Mouse (Mus musculus): ENCODE data around the gene Gm17026. TPM values are rescaled to one million over a fixed set of nuclear protein-coding genes. Genes with fewer than 3 reads are reported as not detected.
"Not testable (repeated sequence)": the region's sequence is repeated elsewhere in the genome, so short reads cannot be mapped to it uniquely, and the experiment has no call there.

Gene Gm17026
- total RNA-seq (2014; rRNA removed) (not detected in 2 replicates), polyA plus RNA-seq (2015; fragmentation: Nextera tagmentation; extraction: Ambion mirVana) (not detected in 2 replicates)

DNA sequence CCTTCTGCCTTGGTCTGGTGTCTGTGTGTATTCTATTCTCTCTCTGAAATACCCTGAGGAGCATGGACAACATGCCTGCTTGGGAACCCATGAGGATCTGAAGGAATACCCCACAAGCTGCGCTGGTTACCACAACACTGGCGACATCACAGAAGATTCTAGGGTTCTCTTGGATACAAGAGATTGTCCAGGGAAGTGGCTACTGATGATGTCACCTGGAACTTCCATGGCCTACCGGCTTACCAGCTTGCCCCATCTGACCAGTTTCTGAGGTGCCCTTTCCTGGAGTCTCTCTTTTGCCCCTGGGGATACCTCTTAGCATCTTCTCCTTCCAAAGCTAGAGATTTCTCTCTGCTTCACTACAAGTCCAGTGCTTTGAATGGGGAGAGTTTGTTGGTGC lies at the start of gene Gm17026:
Gm17026 (minus strand) TSS at position 101 of the 400 bp plus-strand sequence.
- H3K27ac ChIP-seq (ENCODE audit: low read depth, low read length); H3K9me3 ChIP-seq (ENCODE audit: low read length); ATAC-seq (ENCODE audit: low FRiP score); H3K27me3 ChIP-seq (ENCODE audit: insufficient read depth, low read length); H3K36me3 ChIP-seq (ENCODE audit: insufficient read depth, low read length); DNase-seq (ENCODE audit: low spot score); H3K4me3 ChIP-seq (ENCODE audit: low read depth, low read length); H3K4me1 ChIP-seq (ENCODE audit: insufficient read depth, low read length); H3K4me2 ChIP-seq (ENCODE audit: low read depth, low read length, poor library complexity, severe bottlenecking); H3K9ac ChIP-seq (replicated peaks; ENCODE audit: low read length, poor library complexity, severe bottlenecking): not testable (repeated sequence)
- no CpG with 5 or more reads among the region's 3 CpGs for WGBS

DNA sequence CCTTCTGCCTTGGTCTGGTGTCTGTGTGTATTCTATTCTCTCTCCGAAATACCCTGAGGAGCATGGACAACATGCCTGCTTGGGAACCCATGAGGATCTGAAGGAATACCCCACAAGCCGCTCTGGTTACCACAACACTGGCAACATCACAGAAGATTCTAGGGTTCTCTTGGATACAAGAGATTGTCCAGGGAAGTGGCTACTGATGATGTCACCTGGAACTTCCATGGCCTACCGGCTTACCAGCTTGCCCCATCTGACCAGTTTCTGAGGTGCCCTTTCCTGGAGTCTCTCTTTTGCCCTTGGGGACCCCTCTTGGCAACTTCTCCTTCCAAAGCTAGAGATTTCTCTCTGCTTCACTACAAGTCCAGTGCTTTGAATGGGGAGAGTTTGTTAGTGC lies 37.4 kb upstream of the Gm17026 start, which contains the start of gene Gm9611:
Gm9611 (minus strand) TSS at position 101 of the 400 bp plus-strand sequence.
- DNase-seq (ENCODE audit: low spot score); ATAC-seq (ENCODE audit: low FRiP score); H3K27ac ChIP-seq (ENCODE audit: low read depth, low read length); H3K9ac ChIP-seq (replicated peaks; ENCODE audit: low read length, poor library complexity, severe bottlenecking); H3K36me3 ChIP-seq (ENCODE audit: insufficient read depth, low read length); H3K4me2 ChIP-seq (ENCODE audit: low read depth, low read length, poor library complexity, severe bottlenecking); H3K9me3 ChIP-seq (ENCODE audit: low read length); H3K27me3 ChIP-seq (ENCODE audit: insufficient read depth, low read length); H3K4me1 ChIP-seq (ENCODE audit: insufficient read depth, low read length); H3K4me3 ChIP-seq (ENCODE audit: low read depth, low read length): not testable (repeated sequence)
- no CpG with 5 or more reads among the region's 3 CpGs for WGBS

DNA sequence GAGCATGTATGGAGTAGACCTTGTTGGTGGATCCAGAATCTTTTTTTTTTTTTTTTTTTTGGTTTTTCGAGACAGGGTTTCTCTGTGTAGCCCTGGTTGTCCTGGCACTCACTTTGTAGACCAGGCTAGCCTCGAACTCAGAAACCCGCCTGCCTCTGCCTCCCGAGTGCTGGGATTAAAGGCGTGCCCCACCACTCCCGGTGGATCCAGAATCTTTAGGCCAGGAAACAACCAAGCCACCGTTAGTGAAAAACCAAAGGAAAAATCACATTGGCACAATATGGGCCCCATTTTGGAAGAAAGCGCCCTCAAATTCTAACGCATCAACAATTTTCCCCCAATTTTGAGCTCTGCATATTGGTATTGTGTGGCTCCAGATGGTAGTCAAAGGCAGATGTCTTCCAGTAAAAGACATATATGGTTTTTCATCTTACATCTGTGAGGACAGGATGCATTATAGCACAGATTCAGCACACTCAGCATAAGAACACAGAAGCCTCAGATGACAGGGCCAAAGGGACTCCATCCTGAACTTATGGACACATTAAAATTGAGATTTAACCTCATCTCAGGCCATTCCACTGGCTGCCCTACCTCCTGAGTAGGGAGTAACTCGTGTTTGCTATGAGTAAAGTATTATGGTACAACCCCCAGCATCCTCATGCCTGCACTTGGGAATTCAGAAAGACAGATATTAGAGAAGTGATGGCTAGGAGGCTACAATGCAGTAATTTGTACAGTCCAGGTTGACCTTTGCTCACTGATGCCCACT lies 42.9 kb downstream of the Gm17026 start:
- H3K27me3 ChIP-seq (ENCODE audit: insufficient read depth, low read length); DNase-seq (ENCODE audit: low spot score): not testable (repeated sequence)

More for the DNA sequence above, 42.9 kb downstream of the Gm17026 start:
- not testable (repeated sequence) for ATAC-seq (ENCODE audit: low FRiP score); H3K4me1 ChIP-seq (ENCODE audit: insufficient read depth, low read length); H3K36me3 ChIP-seq (ENCODE audit: insufficient read depth, low read length); H3K4me3 ChIP-seq (ENCODE audit: low read depth, low read length); H3K9ac ChIP-seq (replicated peaks; ENCODE audit: low read length, poor library complexity, severe bottlenecking); H3K4me2 ChIP-seq (ENCODE audit: low read depth, low read length, poor library complexity, severe bottlenecking); H3K9me3 ChIP-seq (ENCODE audit: low read length); H3K27ac ChIP-seq (ENCODE audit: low read depth, low read length)
- WGBS, result 73% methylated on average over 8 of the region's 10 CpGs

Small RNA genes within 50 kb of the gene (microRNA-seq; reads per million reads assigned to microRNA genes)
- not detected for gene Gm25208 (ENCODE audit: borderline number of aligned reads)
- gene Gm25892 (ENCODE audit: borderline number of aligned reads), result not detected

Other genes with a start within 250 kb of the Gm17026 start
- not detected in 2 replicates for gene Gm7951, start 142.7 kb downstream of the Gm17026 start, total RNA-seq (2014; rRNA removed)
- 0.11 TPM in 1 of 2 replicates, not detected in the other for gene Gm7951, start 142.7 kb downstream of the Gm17026 start, polyA plus RNA-seq (2015; fragmentation: Nextera tagmentation; extraction: Ambion mirVana)
- not detected in 2 replicates for gene Gm17027, start 97.4 kb downstream of the Gm17026 start, total RNA-seq (2014; rRNA removed)
- not detected in 2 replicates for gene Gm17027, start 97.4 kb downstream of the Gm17026 start, polyA plus RNA-seq (2015; fragmentation: Nextera tagmentation; extraction: Ambion mirVana)
- gene Gm3573, start 69.3 kb downstream of the Gm17026 start, total RNA-seq (2014; rRNA removed), result not detected in 2 replicates
- gene Gm3573, start 69.3 kb downstream of the Gm17026 start, polyA plus RNA-seq (2015; fragmentation: Nextera tagmentation; extraction: Ambion mirVana), result not detected in 2 replicates
- gene Gm9611, start 37.3 kb upstream of the Gm17026 start, total RNA-seq (2014; rRNA removed), result not detected in 2 replicates
- gene Gm9611, start 37.3 kb upstream of the Gm17026 start, polyA plus RNA-seq (2015; fragmentation: Nextera tagmentation; extraction: Ambion mirVana), result not detected in 2 replicates
- not detected in 2 replicates for gene Gm7995, start 50.2 kb upstream of the Gm17026 start, total RNA-seq (2014; rRNA removed)
- gene Gm7995, start 50.2 kb upstream of the Gm17026 start, polyA plus RNA-seq (2015; fragmentation: Nextera tagmentation; extraction: Ambion mirVana), result not detected in 2 replicates
- not detected in 2 replicates for gene Gm8005, start 179.6 kb upstream of the Gm17026 start, total RNA-seq (2014; rRNA removed)
- not detected in 2 replicates for gene Gm8005, start 179.6 kb upstream of the Gm17026 start, polyA plus RNA-seq (2015; fragmentation: Nextera tagmentation; extraction: Ambion mirVana)
- not detected in 2 replicates for gene Gm8011, start 203.8 kb upstream of the Gm17026 start, total RNA-seq (2014; rRNA removed)
- gene Gm8011, start 203.8 kb upstream of the Gm17026 start, polyA plus RNA-seq (2015; fragmentation: Nextera tagmentation; extraction: Ambion mirVana), result not detected in 2 replicates
- gene Gm8020, start 242.3 kb upstream of the Gm17026 start, total RNA-seq (2014; rRNA removed), result not detected in 2 replicates
- gene Gm8020, start 242.3 kb upstream of the Gm17026 start, polyA plus RNA-seq (2015; fragmentation: Nextera tagmentation; extraction: Ambion mirVana), result not detected in 2 replicates